Mouse (Mus musculus) G1E (cell line): ENCODE measurements around the gene Eral1.

Experiments used
- CTCF ChIP-seq: IDR thresholded peaks from 2 replicates; pipeline ENCODE4 v1.5.1; 2012; ENCODE audit warnings: low read depth, low read length, inconsistent platforms, mixed read lengths
- GATA1 ChIP-seq: IDR thresholded peaks from 2 replicates; pipeline ENCODE4 v1.6.1; 2012; ENCODE audit warnings: borderline replicate concordance, low read length, inconsistent platforms, mixed read lengths
- GATA2 ChIP-seq: IDR thresholded peaks from 2 replicates; pipeline ENCODE4 v1.6.1; 2012; ENCODE audit warnings: low read depth, low read length, inconsistent platforms, borderline replicate concordance
- POLR2AphosphoS5 ChIP-seq: IDR thresholded peaks from 2 replicates; pipeline ENCODE4 v1.6.1; 2012; ENCODE audit warnings: low read depth, low read length, inconsistent platforms; ENCODE audit not compliant: insufficient replicate concordance

DNA sequence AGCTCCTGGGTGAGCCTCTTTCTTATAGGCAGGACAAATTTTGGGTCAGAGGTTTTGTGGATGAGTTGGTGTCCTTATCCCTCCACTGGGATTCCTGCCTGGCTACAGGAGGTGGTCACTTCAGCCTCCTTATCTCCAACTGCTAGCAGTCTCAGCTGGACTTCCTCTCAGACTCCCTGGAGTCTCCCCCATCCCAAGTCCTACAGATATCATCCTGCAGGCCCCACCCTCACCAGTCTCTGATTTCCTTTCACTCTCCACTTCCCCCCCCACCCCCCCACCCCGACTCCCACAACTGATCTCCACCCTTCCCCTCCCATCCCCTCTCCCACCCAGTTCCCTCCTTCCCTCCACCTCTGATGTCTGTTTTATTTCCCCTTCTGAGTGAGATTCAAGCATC, 3.4 kb upstream of the Eral1 start:
- TF ChIP-seq CTCF (no peak), GATA2 (no peak), GATA1 (no peak), POLR2AphosphoS5 (no peak)
